Comparison of ENCODE assay signal across 8 mouse cellular contexts in genomic region chr3:90433381-90434020, GRCm38 (mm10). TPM values are rescaled to one million over a fixed set of nuclear protein-coding genes. Genes with fewer than 3 reads are reported as not detected.
A peak's percentile ranks its signal among the peaks of the same experiment; 100 is the strongest.
DNase-seq lines count a peak whose midpoint lies in the region; ATAC-seq and TF ChIP-seq lines count a peak whose summit lies in the region.

TSS of gene Ints3 (minus strand) at chr3:90433622.

- ATAC-seq in embryonic facial prominence, embryonic 15.5 days (ENCODE audit: insufficient number of reproducible peaks, low FRiP score, low TSS enrichment, low read depth) = peak; percentile 100
- ATAC-seq in limb, embryonic 14.5 days (ENCODE audit: low FRiP score, low read depth) = peak; percentile 98
- peak; percentile 99 for ATAC-seq in midbrain, postnatal 0 days (ENCODE audit: low FRiP score)

- H3K4me2 ChIP-seq in embryonic facial prominence, embryonic 15.5 days (replicated peaks) = peak within 1 kb of the TSS; percentile 84
- peak within 1 kb of the TSS; percentile 92 for H3K4me2 ChIP-seq in limb, embryonic 14.5 days (replicated peaks; ENCODE audit: low read depth, low read length, severe bottlenecking)
- H3K4me2 ChIP-seq in midbrain, postnatal 0 days (ENCODE audit: low read depth, low read length, poor library complexity, severe bottlenecking) = peak within 1 kb of the TSS; percentile 98

- no peak for TF ChIP-seq CTCF in bone marrow, adult 2 months (IDR thresholded peaks at IDR 0.05; ENCODE audit: control insufficient read depth, insufficient read depth, low read length)
- no peak for TF ChIP-seq CTCF in midbrain, postnatal 0 days (IDR thresholded peaks at IDR 0.05)

- TF ChIP-seq POLR2A in bone marrow, adult 2 months (IDR thresholded peaks at IDR 0.05; ENCODE audit: borderline replicate concordance, control insufficient read depth, low read depth, low read length) = peak; percentile 82
- peak; percentile 85; the same call in 1 of the 2 replicates for TF ChIP-seq POLR2A in limb, embryonic 14.5 days (IDR thresholded peaks at IDR 0.05; ENCODE audit: borderline replicate concordance, extremely low read depth, insufficient read depth, insufficient read length)

- peaks cover 3% of the 10 kb centered on the region; the same call in 1 of the 2 replicates for H3K4me1 ChIP-seq in bone marrow, adult 2 months (ENCODE audit: control insufficient read depth, insufficient read depth, low read length)
- H3K4me1 ChIP-seq in embryonic facial prominence, embryonic 15.5 days = peaks cover 26% of the 10 kb centered on the region
- peaks cover 12% of the 10 kb centered on the region for H3K4me1 ChIP-seq in limb, embryonic 14.5 days (ENCODE audit: control insufficient read depth, insufficient read depth, low read length)
- peaks cover 12% of the 10 kb centered on the region; the same call in 1 of the 2 replicates for H3K4me1 ChIP-seq in midbrain, postnatal 0 days (ENCODE audit: insufficient read depth, low read length)

- peak within 1 kb of the TSS; percentile 76 for H3K4me3 ChIP-seq in bone marrow, adult 2 months (replicated peaks; ENCODE audit: control insufficient read depth, low read depth, low read length)
- H3K4me3 ChIP-seq in embryonic facial prominence, embryonic 15.5 days (replicated peaks) = peak within 1 kb of the TSS; percentile 52
- peak within 1 kb of the TSS; percentile 65 for H3K4me3 ChIP-seq in limb, embryonic 14.5 days (replicated peaks; ENCODE audit: low read length)
- peak within 1 kb of the TSS; percentile 82 for H3K4me3 ChIP-seq in midbrain, postnatal 0 days (ENCODE audit: low read depth, low read length)

- peak within 1 kb of the TSS; percentile 95 for H3K27ac ChIP-seq in bone marrow, adult 2 months (ENCODE audit: control insufficient read depth, insufficient read depth, low read depth, low read length, poor library complexity)
- peak within 1 kb of the TSS; percentile 88 for H3K27ac ChIP-seq in embryonic facial prominence, embryonic 15.5 days (replicated peaks)
- H3K27ac ChIP-seq in limb, embryonic 14.5 days (replicated peaks; ENCODE audit: low read depth, low read length) = peak within 1 kb of the TSS; percentile 95
- peak within 1 kb of the TSS; percentile 94 for H3K27ac ChIP-seq in midbrain, postnatal 0 days (ENCODE audit: low read depth, low read length)

- no peaks in the 10 kb centered on the region for H3K9me3 ChIP-seq in embryonic facial prominence, embryonic 15.5 days (replicated peaks)
- H3K9me3 ChIP-seq in limb, embryonic 14.5 days (ENCODE audit: control insufficient read depth, low read length) = no peaks in the 10 kb centered on the region
- H3K9me3 ChIP-seq in midbrain, postnatal 0 days (ENCODE audit: low read length) = no peaks in the 10 kb centered on the region

- H3K27me3 ChIP-seq in embryonic facial prominence, embryonic 15.5 days = no peaks in the 10 kb centered on the region
- H3K27me3 ChIP-seq in limb, embryonic 14.5 days (ENCODE audit: control insufficient read depth, insufficient read depth, low read length) = no peaks in the 10 kb centered on the region
- no peaks in the 10 kb centered on the region for H3K27me3 ChIP-seq in midbrain, postnatal 0 days (ENCODE audit: insufficient read depth, low read length)

- H3K36me3 ChIP-seq in embryonic facial prominence, embryonic 15.5 days = no peaks in the 10 kb centered on the region
- H3K36me3 ChIP-seq in limb, embryonic 14.5 days (ENCODE audit: control insufficient read depth, insufficient read depth, low read length) = no peaks in the 10 kb centered on the region
- H3K36me3 ChIP-seq in midbrain, postnatal 0 days (ENCODE audit: insufficient read depth, low read length) = no peaks in the 10 kb centered on the region

- under 1% methylated on average over 52 of the region's 52 CpGs for WGBS in bone marrow, adult 2 months
- WGBS in embryonic facial prominence, embryonic 15.5 days = under 1% methylated on average over 52 of the region's 52 CpGs
- WGBS in limb, embryonic 14.5 days = under 1% methylated on average over 51 of the region's 52 CpGs
- WGBS in midbrain, postnatal 0 days = under 1% methylated on average over 50 of the region's 52 CpGs

- H3K9ac ChIP-seq in embryonic facial prominence, embryonic 15.5 days = peak within 1 kb of the TSS; percentile 59
- H3K9ac ChIP-seq in limb, embryonic 14.5 days (ENCODE audit: low read depth, low read length, severe bottlenecking) = peak within 1 kb of the TSS; percentile 84
- H3K9ac ChIP-seq in midbrain, postnatal 0 days (replicated peaks; ENCODE audit: low read length, poor library complexity, severe bottlenecking) = peak within 1 kb of the TSS; percentile 88

- peak; percentile 99 for DNase-seq in 416B (ENCODE audit: low read depth)
- DNase-seq in heart, adult 8-10 months (ENCODE audit: low spot score) = peak; percentile 100
- DNase-seq in kidney, adult 9 months = peak; percentile 100
- DNase-seq in limb, embryonic 14.5 days (ENCODE audit: low spot score) = peak; percentile 99
- peak; percentile 100 for DNase-seq in midbrain, postnatal 0 days (ENCODE audit: low spot score)
- peak; percentile 97 to 98 for DNase-seq in spleen, postnatal 14 days (ENCODE audit: low spot score in 2 of 2)

RNA-seq across cellular contexts. Expression of gene Ints3, which starts in this region (rescaled TPM):
- 7.1 and 21.2 TPM in 2 replicates for polyA plus RNA-seq in bone marrow, adult 2 months (2011; ENCODE audit: insufficient read depth, insufficient read length, low replicate concordance, missing spikeins)
- 27.6 and 28.5 TPM in 2 replicates for polyA plus RNA-seq in embryonic facial prominence, embryonic 15.5 days (2015; fragmentation: Nextera tagmentation; extraction: Ambion mirVana)
- 10 to 100 TPM; 22.9 to 28.1 (median 24.4) TPM for total RNA-seq in heart, adult 8-10 months (2022)
- 52.8 and 55.9 TPM in 2 replicates for polyA plus RNA-seq in limb, embryonic 14.5 days (2012; rRNA removed)
- 26.0 and 32.5 TPM in 2 replicates for polyA plus RNA-seq in limb, embryonic 14.5 days (2014; fragmentation: Nextera tagmentation; extraction: Ambion mirVana)
- total RNA-seq in midbrain, postnatal 0 days (2014; rRNA removed) = 58.5 and 61.8 TPM in 2 replicates
- 19.7 and 22.3 TPM in 2 replicates for polyA plus RNA-seq in midbrain, postnatal 0 days (2015; fragmentation: Nextera tagmentation; extraction: Ambion mirVana)

Comparison
In these comparisons a context has a peak if more than half of its experiments do, and no peak if none do; other contexts are left out.
1. Peak in every context shown above with its lines: DNase-seq, ATAC-seq, H3K4me3 ChIP-seq and H3K27ac ChIP-seq.